Mouse (Mus musculus): ENCODE data around the gene Met.

DNA sequence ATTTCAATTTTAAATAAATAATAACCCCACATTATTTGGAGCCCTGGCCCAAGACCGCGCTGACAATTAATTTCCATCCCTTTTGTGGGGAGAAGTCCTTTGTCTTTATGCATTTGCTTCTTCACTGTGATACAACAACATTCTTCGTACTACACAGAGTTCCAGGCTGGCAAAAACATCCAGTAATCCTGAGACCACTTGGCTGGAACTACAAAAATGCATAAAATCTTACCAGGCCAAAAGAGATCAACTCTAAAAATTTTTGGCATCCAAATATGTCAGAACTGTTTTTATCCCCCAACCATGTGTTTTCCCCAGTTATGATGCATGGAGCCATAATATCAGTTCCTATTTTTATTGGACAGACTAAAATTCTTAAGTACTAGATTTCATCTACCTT lies 116.7 kb downstream of the Met start:
- TF ChIP-seq CTCF (IDR thresholded peaks at IDR 0.05; ENCODE audit: low read depth, low read length) = no peak
- no peak for TF ChIP-seq TAL1 (conservative IDR thresholded peaks at IDR 0.05; ENCODE audit: low read depth, low read length)
- no peak for TF ChIP-seq GATA1 (IDR thresholded peaks at IDR 0.05; ENCODE audit: borderline replicate concordance, low read length)
- no peak for TF ChIP-seq POLR2AphosphoS5 (IDR thresholded peaks at IDR 0.05; ENCODE audit: insufficient replicate concordance, low read depth, low read length)
- no peak for TF ChIP-seq GATA2 (IDR thresholded peaks at IDR 0.05; ENCODE audit: borderline replicate concordance, low read depth, low read length)
